Mouse (Mus musculus) left cerebral cortex, adult 8-10 months (tissue): ENCODE results near the gene Pnmt. TPM values are rescaled to one million over a fixed set of nuclear protein-coding genes. Genes with fewer than 3 reads are reported as not detected.
"Not testable (repeated sequence)": the region's sequence is repeated elsewhere in the genome, so short reads cannot be mapped to it uniquely, and the experiment has no call there.

ENCODE experiments used
- DNase-seq, 2 experiments: peaks; one replicate each; pipeline ENCODE4 v3.0.0; 2022; ENCODE audit warnings: low spot score in 2 of 2
- total RNA-seq, 4 experiments: library from RNA; stranded (reverse); gene quantifications; 2 replicates each; pipeline ENCODE4 v1.2.4; 2022

Gene Pnmt
- total RNA-seq, 4 experiments from 2014 or later = 0.65 to 1.7 (median 0.96) TPM

- DNase-seq = no peak
These were observed 28.7 kb upstream of the Pnmt start for GRCm38 (mm10) chr11:98357396-98358160.

- DNase-seq = peak in 1 of 2 experiments; percentile 82
These were observed 27.8 kb upstream of the Pnmt start, which contains the start of gene Stard3 for GRCm38 (mm10) chr11:98358161-98359083. Stard3 (plus strand) TSS chr11:98358368.

GRCm38 (mm10) chr11:98360866-98361521, 25.3 kb upstream of the Pnmt start:
- no peak for DNase-seq

GRCm38 (mm10) chr11:98363817-98364216, 22.4 kb upstream of the Pnmt start:
- no peak for DNase-seq

DNA sequence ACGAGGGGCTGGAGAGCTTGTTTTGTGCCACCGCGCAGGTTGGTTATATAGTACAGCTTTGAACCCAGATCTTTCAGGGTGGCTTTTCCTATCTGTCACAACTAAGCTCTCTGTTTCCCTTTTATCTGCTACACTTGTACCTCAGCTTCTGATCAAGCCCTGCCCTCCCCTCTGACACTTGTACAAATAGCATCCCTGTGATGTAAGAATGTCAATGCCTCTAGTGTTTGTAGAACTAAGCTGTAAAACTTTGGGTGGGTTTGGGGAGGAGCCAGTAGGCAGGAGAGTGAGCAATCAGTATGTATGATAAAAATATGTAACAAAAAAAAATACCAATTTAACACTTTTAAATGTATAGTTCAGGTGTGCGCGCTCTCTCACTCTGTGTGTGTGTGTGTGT, 21.8 kb upstream of the Pnmt start:
- DNase-seq = no peak

GRCm38 (mm10) chr11:98366290-98366689, 20.0 kb upstream of the Pnmt start:
- no peak for DNase-seq

GRCm38 (mm10) chr11:98367171-98367862, 18.9 kb upstream of the Pnmt start:
- peak in 1 of 2 experiments; percentile 72 for DNase-seq

- DNase-seq = no peak
These were observed 18.4 kb upstream of the Pnmt start for GRCm38 (mm10) chr11:98367863-98368186.

GRCm38 (mm10) chr11:98369337-98369736, 16.9 kb upstream of the Pnmt start:
- no peak for DNase-seq

DNA sequence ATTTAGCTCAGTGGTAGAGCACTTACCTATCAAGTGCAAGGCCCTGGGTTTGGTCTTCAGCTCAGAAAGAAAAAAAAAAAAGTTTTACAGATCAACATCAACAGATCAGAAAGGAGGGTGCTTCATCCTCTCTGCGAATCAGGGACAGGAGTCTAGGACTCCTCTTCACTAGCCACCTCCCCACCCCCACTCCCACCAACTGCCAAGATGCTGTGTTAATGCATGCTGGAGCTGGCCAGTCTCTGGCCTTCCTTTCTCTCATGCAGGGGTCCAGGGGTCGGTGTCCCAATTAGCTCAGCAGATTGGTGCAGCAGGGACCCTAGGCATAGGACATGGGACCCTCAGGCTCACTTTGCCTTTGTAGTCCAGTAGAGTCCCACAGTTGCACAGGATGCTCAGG, 15.7 kb upstream of the Pnmt start:
- no peak for DNase-seq

GRCm38 (mm10) chr11:98371556-98372240, 14.6 kb upstream of the Pnmt start:
- no peak for DNase-seq

DNA sequence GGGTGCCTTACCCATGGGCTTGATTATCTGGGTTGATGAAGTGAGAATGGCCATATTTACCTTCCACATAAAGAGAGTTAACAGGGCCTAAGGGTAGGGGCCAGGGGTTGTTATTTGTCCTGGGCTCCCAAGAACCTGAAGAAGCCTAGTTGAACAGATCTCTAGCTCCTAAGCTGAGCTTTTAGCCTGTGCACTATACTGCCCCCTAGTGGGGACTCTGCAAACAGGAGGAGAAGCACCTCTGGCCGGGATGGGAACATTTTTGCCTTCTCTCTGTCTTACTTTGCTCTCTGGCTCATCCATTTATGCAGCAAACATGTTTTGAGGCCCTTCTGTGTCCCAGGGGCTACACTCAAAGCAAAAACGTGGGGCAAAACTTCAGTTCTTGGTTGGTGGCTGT, 13.8 kb upstream of the Pnmt start:
- no peak for DNase-seq

- DNase-seq = no peak
These were observed 13.0 kb upstream of the Pnmt start for GRCm38 (mm10) chr11:98373244-98373643.

GRCm38 (mm10) chr11:98374266-98374665, 12.0 kb upstream of the Pnmt start:
- no peak for DNase-seq

- no peak for DNase-seq
These were observed 9.5 kb upstream of the Pnmt start for GRCm38 (mm10) chr11:98376756-98377155.

DNA sequence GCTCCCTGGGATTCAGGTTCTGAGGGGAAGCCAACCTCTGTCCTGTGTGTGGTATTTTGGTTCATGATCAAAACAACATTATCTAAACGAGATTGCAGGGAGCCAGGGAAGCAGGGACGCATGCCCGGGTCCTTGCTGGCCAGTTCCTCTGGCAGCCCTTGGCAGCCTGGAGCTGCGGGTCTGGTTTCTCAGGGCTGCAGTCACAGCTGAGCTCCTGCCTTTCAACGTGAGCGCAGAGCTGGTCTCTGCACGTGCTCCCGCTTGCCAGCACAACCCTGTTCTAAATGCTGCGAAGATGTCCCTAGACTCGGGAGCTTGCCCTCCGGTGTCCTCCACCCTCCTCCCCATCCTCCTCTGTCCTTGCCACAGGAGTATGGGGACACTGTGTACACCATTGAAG, 8.5 kb upstream of the Pnmt start:
- DNase-seq = no peak

DNA sequence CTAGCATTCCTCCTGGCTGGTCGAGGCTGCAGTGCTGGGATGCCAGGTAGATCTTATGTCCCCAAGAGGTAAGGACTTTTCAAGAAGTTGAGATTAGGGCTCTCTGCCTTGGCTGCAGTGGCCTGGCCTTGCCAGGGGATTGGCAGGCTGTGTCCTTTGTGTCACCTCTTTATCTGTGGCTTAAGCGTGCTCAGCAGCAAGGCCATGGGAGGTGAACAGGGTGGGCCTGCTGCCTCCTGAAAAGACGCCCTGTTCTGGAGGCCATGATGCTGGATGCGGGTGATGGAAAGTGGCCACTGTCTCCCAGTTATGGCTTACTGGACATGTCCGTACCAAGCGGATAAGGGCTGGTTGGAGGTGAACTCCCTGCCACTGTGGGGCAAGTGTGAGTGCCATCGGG, 6.9 kb upstream of the Pnmt start:
- no peak for DNase-seq

DNA sequence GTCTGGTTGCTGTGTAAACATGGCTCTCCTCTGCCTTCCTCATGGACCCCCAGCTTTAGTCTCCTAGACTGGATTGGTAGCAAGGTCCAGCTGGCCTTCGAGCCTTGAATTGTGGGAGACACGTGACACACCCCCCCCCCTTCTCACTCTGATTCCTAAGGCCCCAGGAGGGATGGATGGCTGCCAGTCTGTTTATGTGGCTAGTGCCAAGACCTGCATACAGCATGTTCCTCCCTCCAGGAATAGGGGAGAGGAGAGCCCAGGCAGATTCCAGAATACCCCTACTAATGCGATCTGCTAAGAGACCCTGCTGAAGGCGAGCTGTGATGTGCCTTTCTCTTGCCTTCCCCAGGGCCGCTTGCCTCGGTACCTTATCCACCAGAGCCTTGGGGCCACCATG, 6.1 kb upstream of the Pnmt start:
- no peak for DNase-seq

GRCm38 (mm10) chr11:98381651-98382050, 4.6 kb upstream of the Pnmt start:
- no peak for DNase-seq

- not testable (repeated sequence) for DNase-seq
These were observed 3.8 kb upstream of the Pnmt start for GRCm38 (mm10) chr11:98382405-98382804.
